Mouse (Mus musculus): ENCODE measurements around the gene Spsb1. TPM values are rescaled to one million over a fixed set of nuclear protein-coding genes. Genes with fewer than 3 reads are reported as not detected.
A peak's percentile ranks its signal among the peaks of the same experiment; 100 is the strongest.

Gene Spsb1
- polyA plus RNA-seq, 1 experiment, result 20.2 TPM

DNA sequence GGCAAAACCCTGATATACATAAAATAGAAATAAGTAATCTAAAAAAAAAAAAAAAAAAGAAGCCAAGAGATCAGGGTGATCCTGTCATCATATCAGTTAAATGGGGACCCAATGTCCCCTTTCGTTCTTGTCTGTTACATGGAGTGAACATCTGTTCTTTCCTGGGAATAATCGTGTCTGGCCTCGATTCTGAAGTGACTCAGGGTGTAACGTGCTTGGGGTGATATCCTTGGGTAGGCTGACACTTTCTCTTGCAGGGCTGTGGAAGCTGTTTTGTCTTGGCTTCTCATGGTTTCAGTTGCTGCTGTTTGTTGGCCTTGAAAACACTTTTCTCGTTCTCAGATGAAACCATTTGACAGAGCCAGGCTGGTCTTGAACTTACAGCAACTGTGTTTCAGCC lies 105.8 kb downstream of the Spsb1 start:
- no peak for DNase-seq
- WGBS, result 75% methylated on average over 5 of the region's 5 CpGs
- Histone ChIP-seq H3K4me3 (replicated peaks; ENCODE audit: extremely low read depth, low read depth, low read length) (no peak overlapping the region), H3K4me1 (ENCODE audit: control insufficient read depth, insufficient read depth, low read length) (no peaks in the 10 kb centered on the region)
- TF ChIP-seq POLR2A (IDR thresholded peaks at IDR 0.05; ENCODE audit: borderline replicate concordance, extremely low read depth, low read depth, low read length) (no peak), CTCF (IDR thresholded peaks at IDR 0.05; ENCODE audit: insufficient read depth, low read length) (no peak)

DNA sequence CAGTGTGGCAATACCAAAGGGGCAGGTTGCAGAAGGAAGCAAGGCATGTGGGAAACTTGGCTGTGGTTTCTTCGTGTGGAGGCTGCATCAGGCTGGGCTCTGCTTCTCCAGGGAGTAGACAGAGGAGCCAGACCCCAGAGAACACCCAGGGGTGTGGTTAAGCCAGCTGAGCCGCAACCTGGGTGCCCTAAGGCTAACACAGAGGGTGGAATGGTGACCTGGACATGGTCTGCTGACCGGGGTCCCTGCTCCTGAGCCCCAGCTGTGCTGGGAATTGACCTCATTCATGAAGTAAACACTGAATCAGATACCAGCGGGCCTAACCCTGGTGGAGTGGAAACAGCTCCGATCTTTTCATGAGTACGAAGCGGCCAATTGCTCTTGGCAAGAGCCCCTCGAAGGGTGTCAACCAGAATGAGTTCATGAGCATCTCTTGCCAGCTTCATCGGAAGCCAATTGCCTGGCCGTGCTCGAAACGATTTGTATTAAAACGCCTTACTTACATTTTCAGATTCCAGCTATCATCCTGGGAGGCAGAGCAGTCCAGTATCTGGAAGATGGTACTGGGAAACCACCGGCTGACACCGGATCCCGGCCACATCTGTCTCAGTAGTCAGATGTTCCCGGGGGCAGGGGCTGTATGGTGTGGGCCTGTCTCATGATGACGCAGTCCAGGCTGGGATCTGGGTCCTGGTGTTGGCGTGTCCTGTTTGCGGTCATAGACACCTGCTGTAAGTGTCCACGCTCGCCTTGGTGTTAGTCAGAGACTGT lies 107.8 kb downstream of the Spsb1 start:
- Histone ChIP-seq H3K4me3 (replicated peaks; ENCODE audit: extremely low read depth, low read depth, low read length) (no peak overlapping the region), H3K4me1 (ENCODE audit: control insufficient read depth, insufficient read depth, low read length) (no peaks in the 10 kb centered on the region)
- WGBS, result 67% methylated on average over 22 of the region's 22 CpGs
- DNase-seq, result peak; percentile 19
- TF ChIP-seq POLR2A (IDR thresholded peaks at IDR 0.05; ENCODE audit: borderline replicate concordance, extremely low read depth, low read depth, low read length), result no peak
- no peak for TF ChIP-seq CTCF (IDR thresholded peaks at IDR 0.05; ENCODE audit: insufficient read depth, low read length)

Other genes starting within 250 kb of the Spsb1 start
- gene Tmem201, start 217.0 kb downstream of the Spsb1 start, polyA plus RNA-seq (2012; rRNA removed), result 34.0 TPM in 2 replicates
- gene Slc25a33, start 180.8 kb downstream of the Spsb1 start, polyA plus RNA-seq (2012; rRNA removed), result 9.5 and 12.7 TPM in 2 replicates
- gene H6pd, start 54.0 kb upstream of the Spsb1 start, polyA plus RNA-seq (2012; rRNA removed), result 148 and 171 TPM in 2 replicates
- 3.8 and 5.0 TPM in 2 replicates for gene Gpr157, start 132.3 kb upstream of the Spsb1 start, polyA plus RNA-seq (2012; rRNA removed)
- gene Slc2a5, start 164.2 kb upstream of the Spsb1 start, polyA plus RNA-seq (2012; rRNA removed), result 0.66 and 4.5 TPM in 2 replicates
- gene Slc2a7, start 193.9 kb upstream of the Spsb1 start, polyA plus RNA-seq (2012; rRNA removed), result not detected in 2 replicates
- gene Car6, start 246.3 kb upstream of the Spsb1 start, polyA plus RNA-seq (2012; rRNA removed), result 0.11 TPM in 1 of 2 replicates, not detected in the other

Data from lung, adult 2 months (tissue).